Mouse (Mus musculus) layer of hippocampus, adult 18-20 months (tissue): ENCODE results near the gene Supt7l. TPM values are rescaled to one million over a fixed set of nuclear protein-coding genes. Genes with fewer than 3 reads are reported as not detected.
"Not testable (repeated sequence)": the region's sequence is repeated elsewhere in the genome, so short reads cannot be mapped to it uniquely, and the experiment has no call there.

Experiments used
- DNase-seq, 2 experiments: peaks; one replicate each; pipeline ENCODE4 v3.0.0; 2022; ENCODE audit warnings: low spot score in 2 of 2
- long read RNA-seq: library from polyadenylated mRNA; stranded (forward); transcript quantifications from one replicate; pipeline ENCODE4 v2.0.0, GENCODE M21; 2021
- total RNA-seq, 2 experiments: library from RNA; stranded (reverse); gene quantifications; 2 replicates each; pipeline ENCODE4 v1.2.3; 2021

Gene Supt7l
- total RNA-seq: 10 to 100 TPM; 17.8 to 19.8 TPM
- long read RNA-seq, transcript Supt7l-201 (5 exons, 2,693 nt): major isoform, 20 of 21 reads
- long read RNA-seq, partial matches to known transcripts: 1 of 21 reads
- long read RNA-seq, other reads (novel, unspliced or antisense): 0 of 21 reads

- not testable (repeated sequence) for DNase-seq
These were observed at the start of gene Supt7l for GRCm38 (mm10) chr5:31527707-31528106. Gene Supt7l, minus strand, starts transcription at chr5:31527807.

GRCm38 (mm10) chr5:31576539-31576975 lies 49.0 kb upstream of the Supt7l start:
- peak in 1 of 2 experiments; percentile 64 for DNase-seq

DNA sequence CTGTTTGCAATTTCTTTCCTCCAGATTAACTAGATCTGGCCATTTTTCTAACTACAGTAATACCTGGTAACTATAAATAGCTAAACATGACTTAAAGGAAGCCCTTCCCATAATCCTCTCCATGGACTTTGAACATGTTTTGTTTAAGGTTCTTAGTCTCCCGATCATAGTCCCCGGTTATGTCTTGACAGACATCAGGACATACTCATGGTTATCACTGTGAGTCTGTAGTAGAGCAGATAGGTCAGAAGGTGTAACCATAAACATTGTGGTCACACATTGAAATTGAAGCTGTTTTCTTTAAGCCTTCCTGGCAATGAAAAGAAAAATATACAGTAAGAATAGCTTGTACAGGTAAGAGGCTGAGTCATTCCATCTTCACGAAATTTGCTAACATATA lies 46.1 kb upstream of the Supt7l start:
- no peak for DNase-seq

- peak in 1 of 2 experiments; percentile 25 for DNase-seq
These were observed 43.5 kb upstream of the Supt7l start for GRCm38 (mm10) chr5:31571023-31571608.

DNA sequence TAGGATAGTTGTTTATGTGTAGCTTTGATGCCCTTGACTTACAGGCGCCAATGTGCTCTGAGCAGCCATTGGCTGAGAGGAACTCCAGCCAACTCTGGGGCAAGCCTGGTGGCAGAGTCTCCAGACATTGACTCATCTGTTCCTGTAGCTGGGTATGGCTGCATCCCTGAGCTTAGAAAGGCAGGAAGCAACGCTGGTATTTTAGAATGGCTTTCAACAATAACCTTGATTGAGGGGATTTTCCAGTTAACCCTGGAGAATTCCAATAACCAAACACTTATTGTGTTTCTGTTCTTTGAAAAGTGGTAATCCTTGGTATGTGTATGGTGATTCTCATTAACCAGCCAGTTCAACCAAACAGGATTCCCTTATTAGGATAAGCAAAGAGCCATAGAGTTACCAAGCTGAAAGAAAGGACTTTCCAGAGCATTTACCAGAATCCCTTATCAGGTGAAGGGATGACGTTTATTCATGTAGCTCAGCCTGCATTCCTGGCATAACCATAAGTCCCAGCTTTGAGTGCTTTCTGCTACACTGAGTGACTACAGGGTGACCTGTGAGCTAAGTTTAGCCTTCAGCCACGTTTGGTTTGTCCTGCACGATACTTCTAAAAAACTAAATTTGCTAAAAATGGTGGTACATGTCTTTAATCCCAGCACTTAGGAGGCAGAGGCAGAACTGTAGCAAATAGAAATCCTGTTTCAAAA lies 40.5 kb upstream of the Supt7l start:
- no peak for DNase-seq

GRCm38 (mm10) chr5:31566457-31566856 lies 38.9 kb upstream of the Supt7l start:
- DNase-seq: no peak

DNA sequence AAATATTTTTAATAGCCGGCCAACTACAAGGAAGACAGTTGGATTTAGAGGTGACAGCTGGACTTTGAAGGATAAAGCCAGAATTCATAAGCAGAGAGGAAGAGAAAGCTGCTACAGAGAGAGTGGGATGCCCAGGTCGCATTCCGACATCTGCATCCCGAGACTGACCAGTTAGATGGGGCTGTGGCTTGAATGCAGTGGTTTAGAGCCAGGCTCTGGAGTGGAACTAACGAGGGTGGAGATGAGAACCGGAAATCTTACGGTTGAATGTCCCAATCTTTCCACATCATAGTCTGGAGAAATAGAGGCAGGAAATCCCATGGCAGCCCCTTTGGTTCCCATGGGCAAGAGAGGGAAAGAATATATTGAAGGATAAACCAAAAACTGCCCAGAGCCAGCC lies 38.4 kb upstream of the Supt7l start:
- no peak for DNase-seq

- no peak for DNase-seq
These were observed 37.4 kb upstream of the Supt7l start for GRCm38 (mm10) chr5:31564976-31565375.

GRCm38 (mm10) chr5:31563905-31564304 lies 36.3 kb upstream of the Supt7l start:
- no peak for DNase-seq

DNA sequence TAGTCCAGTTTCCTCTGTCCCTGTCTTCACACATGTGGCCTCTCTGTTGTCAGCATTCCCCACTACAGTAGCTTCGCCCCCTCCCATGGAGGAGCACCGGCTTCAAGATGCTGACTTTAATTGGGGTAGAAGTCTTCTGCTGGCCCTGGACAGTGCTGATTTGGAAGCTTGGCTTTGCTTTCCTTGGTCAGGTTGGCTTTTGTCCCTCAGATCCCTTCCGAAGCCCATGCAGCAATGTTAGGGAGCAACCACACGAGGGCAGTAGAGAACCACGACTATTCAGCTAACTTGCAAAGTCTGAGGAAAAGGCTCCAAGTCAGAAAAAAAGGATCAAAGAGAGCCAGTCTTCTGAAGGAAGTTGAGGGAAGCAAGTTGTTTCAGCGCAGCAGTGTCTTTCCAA lies 35.9 kb upstream of the Supt7l start:
- peak; percentile 69 to 80 for DNase-seq

GRCm38 (mm10) chr5:31562036-31562666 lies 34.5 kb upstream of the Supt7l start:
- peak; percentile 73 to 86 for DNase-seq

DNA sequence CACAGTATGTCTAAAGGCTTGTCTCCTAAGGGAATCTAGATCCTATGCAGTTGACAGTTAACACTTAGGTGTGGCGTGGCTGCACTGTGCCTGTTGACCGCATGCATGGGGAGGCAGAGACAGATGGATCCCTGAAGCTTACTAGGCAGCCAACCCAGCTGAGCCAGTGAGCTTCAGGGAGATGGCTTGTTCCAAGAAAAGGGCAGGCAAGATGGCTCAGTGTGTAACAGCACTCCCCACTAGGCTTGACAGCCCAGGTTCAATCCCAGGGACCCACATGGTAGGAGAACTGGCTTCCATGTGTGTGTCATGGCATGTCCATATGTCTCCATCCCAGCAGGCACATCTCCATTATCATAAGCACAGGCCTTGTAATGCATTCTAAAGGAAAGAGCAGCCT lies 32.7 kb upstream of the Supt7l start:
- no peak for DNase-seq

- DNase-seq: no peak
These were observed 31.8 kb upstream of the Supt7l start for GRCm38 (mm10) chr5:31559401-31559800.

DNA sequence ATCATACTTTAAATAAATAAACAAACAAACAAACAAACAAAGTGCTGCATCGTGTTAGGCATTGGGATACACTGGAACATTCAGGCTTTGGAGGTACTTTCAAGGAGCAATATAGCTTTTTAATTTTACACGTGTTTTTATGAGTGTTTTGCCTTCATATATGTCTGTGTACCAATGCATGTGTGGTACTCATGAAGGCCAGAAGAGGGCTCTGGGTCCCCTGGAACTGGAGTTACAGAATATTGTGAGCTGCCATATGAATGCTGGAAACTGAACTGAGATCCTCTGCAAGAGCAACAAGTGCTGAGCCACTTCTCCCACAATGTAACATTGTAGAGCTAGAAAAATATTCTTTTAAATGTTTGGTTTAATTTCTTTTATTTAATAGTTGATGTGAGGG lies 7.6 kb upstream of the Supt7l start:
- DNase-seq: no peak

GRCm38 (mm10) chr5:31528560-31528959 lies 953 bp upstream of the Supt7l start:
- DNase-seq: no peak

DNA sequence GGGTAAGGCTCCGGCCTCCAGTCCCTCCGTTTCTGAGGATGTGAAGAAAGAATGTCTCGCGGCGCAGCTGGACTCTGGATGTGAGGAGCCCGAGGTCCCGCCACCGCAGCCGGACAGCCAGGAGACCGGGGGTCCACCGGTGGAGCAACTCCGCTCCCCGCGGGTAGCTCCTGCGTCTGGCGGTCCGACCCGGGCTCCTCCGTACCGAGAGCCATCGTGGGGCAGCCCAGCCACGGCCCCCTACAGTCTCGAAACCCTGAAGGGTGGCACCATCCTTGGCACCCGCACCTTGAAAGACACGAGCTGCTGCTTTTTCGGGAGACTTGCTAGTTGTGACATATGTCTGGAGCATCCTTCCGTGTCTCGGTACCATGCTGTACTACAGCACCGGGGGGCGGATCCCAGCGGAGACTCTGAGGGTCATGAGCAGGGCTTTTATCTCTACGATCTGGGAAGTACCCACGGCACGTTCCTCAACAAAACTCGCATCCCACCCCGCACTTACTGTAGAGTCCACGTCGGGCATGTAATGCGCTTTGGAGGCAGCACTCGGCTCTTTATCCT lies 408 bp downstream of the Supt7l start:
- no peak for DNase-seq

DNA sequence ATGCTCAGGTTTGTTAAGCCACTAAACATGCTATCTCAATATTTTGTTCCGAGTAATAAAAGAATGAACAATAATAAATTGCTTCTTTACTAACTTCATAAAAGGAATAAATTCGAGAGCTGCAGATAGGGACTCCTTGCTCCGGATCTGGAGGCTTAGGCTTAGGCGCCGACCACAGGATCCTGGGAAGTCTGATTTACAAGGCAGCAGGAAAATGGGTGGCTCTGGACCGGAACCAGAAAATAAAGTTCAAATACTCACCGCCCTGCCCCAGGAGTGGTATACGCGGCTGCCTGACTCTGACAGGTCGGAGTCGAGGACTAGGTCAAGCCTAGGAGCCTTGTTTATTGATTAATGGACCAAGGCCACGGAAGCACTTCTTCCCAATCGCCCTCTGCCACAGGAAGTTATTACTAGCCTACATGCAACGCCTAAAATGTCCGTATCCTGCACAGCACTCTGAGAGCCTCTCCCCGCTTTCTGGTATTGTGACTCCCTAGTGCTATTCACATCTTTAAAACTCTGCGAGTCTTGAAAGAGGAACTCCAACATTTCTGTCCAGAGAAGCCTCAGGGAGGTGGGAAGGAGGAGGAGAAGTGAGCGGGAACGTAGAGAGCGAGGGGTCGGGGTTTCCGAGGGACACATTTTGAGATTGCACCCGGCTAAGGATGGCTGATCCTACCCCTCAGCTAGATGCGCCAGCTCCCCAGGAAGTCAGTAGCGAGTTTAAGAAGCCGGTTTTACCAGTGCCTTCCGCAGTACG lies 1.1 kb downstream of the Supt7l start, which contains the start of gene Slc4a1ap:
TSS of gene Slc4a1ap (plus strand) at position 642 of the 763 bp plus-strand sequence.
- peak; percentile 66 to 83 for DNase-seq

DNA sequence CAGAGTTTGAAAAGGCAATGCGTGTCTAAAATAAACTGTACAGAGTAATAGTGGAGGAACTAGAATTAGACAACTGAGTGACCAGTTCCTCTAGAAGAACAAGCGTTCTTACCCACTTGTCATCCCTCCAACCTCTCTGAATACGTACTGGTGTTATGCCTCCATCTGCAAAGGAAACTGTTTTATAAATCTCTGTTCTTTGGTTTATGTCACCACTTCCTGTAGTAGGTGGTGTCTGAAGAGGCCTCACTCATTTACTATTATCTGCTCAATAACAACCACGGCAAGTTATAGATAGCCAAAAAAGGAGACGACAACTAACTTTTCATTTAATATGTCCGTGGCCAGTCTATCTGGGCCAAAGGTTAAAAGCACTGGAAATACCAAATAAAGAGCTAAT lies 7.1 kb downstream of the Supt7l start:
- no peak for DNase-seq

DNA sequence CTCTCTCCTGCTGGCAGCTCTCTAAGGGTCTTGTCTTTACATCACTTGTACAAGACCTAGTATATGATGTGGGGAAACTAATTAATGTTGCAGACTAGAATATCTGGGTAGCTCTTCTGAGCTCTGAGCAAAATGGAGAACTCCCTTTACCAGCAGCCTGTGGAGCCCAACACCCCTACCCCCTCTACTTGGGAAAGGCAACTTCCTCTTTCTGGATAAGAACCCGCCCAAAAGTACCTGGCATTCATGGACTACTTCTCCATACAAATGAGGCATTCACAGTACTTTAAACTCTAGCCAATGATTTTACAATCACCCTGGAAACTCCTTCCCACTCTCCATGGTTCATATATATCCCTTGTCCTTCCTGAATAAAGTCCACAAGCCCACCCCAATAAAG lies 15.1 kb downstream of the Supt7l start:
- DNase-seq: no peak

DNA sequence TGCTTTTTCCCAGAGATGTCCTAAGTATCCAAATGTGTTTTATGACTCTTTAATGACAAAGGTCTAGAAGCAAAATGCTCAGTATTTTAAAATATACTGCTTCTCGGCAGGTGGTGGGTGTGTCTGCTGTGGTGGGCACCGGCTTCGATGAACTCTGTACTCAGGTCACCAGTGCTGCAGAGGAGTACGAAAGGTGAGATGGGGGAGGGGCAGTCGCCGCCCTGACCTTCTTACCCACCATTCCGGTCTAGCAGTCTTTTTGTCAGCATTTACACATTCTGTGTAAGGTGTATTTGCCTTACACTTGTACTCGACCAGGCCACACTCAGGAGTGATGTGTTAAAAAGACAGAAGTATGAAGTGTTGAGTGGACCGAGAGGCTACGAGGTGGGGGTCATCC lies 22.8 kb downstream of the Supt7l start:
- no peak for DNase-seq
